Comparison of ENCODE assay signal across 11 mouse cellular contexts in the genomic region with DNA sequence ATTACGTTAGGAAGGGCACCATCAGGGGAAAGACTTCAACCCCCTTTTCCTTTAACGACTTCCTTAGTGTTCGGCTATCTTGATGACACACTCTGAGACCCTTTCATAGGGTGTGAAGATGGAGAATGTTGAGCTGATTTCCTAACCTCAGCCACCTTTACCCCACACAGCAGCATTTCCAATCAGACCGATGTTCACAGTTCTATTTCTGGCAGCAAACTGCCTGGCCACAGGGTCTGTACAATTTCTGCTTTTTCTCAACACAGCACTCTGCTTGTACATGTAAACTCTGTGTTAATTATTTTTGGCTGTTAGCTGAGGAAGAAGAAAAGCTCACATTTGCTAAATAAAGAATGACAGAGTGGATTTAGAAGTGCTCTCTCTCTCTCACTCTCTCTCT.
"Had no signal": no experiment of that assay in that cellular context is flagged by ENCODE, and none has a peak within 500 bp of the region (broad histone marks: within the 10 kb centered on the region; RNA-seq: fewer than 3 reads in every experiment).

No protein-coding gene starts in this region.

- H3K27ac ChIP-seq: left cerebral cortex, adult 2 months; limb, embryonic 15.5 days; liver, embryonic 12.5 days; midbrain, embryonic 12.5 days had no signal

- H3K27me3 ChIP-seq: limb, embryonic 15.5 days; liver, embryonic 12.5 days; midbrain, embryonic 12.5 days had no signal

- H3K36me3 ChIP-seq: limb, embryonic 15.5 days; liver, embryonic 12.5 days; midbrain, embryonic 12.5 days had no signal

- H3K9me3 ChIP-seq: limb, embryonic 15.5 days; liver, embryonic 12.5 days; midbrain, embryonic 12.5 days had no signal

- ATAC-seq: liver, embryonic 12.5 days; midbrain, embryonic 16.5 days had no signal

- H3K4me1 ChIP-seq: limb, embryonic 15.5 days; midbrain, embryonic 12.5 days had no signal

- H3K4me2 ChIP-seq: limb, embryonic 15.5 days; liver, embryonic 12.5 days; lung, embryonic 14.5 days; midbrain, embryonic 12.5 days had no signal

- H3K9ac ChIP-seq: limb, embryonic 15.5 days; liver, embryonic 12.5 days; lung, embryonic 14.5 days; midbrain, embryonic 12.5 days had no signal

- DNase-seq: kidney, postnatal 14 days; lung, embryonic 14.5 days; lung, postnatal 10 days; lung, postnatal 4 days; right cerebral cortex, postnatal 25 days; thymus, postnatal 4 days had no signal

- H3K4me3 ChIP-seq: left cerebral cortex, adult 2 months; limb, embryonic 15.5 days; liver, embryonic 12.5 days; midbrain, embryonic 12.5 days had no signal
